ENCODE assay signal across 8 mouse cellular contexts in the genomic region with DNA sequence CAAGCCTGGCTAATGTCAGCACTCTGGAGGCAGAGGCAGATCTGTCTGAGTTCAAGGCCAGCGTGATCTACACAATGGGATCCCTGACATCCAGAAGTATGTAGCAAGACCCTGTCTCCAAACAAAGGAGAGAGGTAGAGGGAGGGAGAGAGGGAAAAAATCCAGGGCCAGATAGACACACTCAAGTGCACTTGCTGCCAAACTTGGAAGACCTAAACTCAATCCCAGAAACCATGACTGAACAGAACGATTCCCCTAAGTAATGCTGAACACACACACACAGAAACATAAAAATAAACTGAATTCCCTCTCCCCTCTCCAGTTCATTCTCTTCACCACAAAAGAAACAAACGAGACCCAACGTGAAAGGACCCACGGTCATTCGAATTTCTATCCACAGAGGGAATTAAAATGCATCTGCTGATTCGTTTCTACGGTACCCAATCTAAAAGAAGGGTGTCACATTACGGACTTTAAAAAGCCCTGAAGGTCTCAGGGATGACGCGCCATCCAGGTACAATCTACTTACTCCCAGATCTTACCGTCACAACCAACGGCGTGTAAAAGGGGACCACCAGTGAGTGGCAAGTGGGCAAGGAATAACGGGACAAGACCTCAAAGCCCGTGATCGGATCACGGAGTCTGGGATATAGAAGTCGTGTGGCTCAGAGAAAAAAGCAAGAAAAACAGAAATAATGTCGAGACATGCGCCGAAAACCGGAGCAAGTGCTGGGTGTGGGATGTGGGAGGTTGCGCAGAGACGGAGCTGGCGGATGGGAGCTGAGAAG. TPM values are rescaled to one million over a fixed set of nuclear protein-coding genes. Genes with fewer than 3 reads are reported as not detected.
A peak's percentile ranks its signal among the peaks of the same experiment; 100 is the strongest.
DNase-seq lines count a peak whose midpoint lies in the region; ATAC-seq and TF ChIP-seq lines count a peak whose summit lies in the region.

No protein-coding gene starts in this region.

- no peak for TF ChIP-seq CTCF in liver, adult 2 months (IDR thresholded peaks at IDR 0.05; ENCODE audit: low read depth, low read length)

- peak; percentile 12 for DNase-seq in ovary, postnatal 10 days (ENCODE audit: low spot score)
- no peak for DNase-seq in ovary, postnatal 14 days (ENCODE audit: low spot score)
- DNase-seq in c-Kit-negative CD71-positive TER-119-positive erythroid progenitor cells, embryonic 14.5 days (ENCODE audit: low read depth, low spot score) = peak; percentile 29
- peak; percentile 34 for DNase-seq in liver, adult 2 months (ENCODE audit: extremely low read depth, low read depth, low spot score)
- DNase-seq in splenic B cell, adult 2 months (ENCODE audit: low read depth, low spot score) = peak; percentile 12
- DNase-seq in yolk sac, embryonic 10.5 days (ENCODE audit: low spot score) = no peak
- no peak for DNase-seq in gastrocnemius, postnatal 25 days

- H3K27ac ChIP-seq in heart, embryonic 14.5 days (replicated peaks in 1 of 2; ENCODE audit: control insufficient read depth in 1 of 2, insufficient read depth in 1 of 2, low read depth in 2 of 2, low read length in 2 of 2) = peak overlapping the region; percentile 86 to 96
- H3K27ac ChIP-seq in liver, adult 2 months (replicated peaks; ENCODE audit: insufficient read depth, low read depth, low read length) = peak overlapping the region; percentile 60

- no peak for TF ChIP-seq POLR2A in liver, adult 2 months (IDR thresholded peaks at IDR 0.05; ENCODE audit: extremely low read depth, insufficient read depth, low read length)

- H3K4me3 ChIP-seq in heart, embryonic 14.5 days (ENCODE audit: control insufficient read depth in 1 of 2, insufficient read depth in 1 of 2, low read depth in 1 of 2, low read length in 2 of 2) = peak overlapping the region; percentile 89 to 98
- peak overlapping the region; percentile 98 for H3K4me3 ChIP-seq in liver, adult 2 months (ENCODE audit: insufficient read depth, low read depth, low read length)

- no peaks in the 10 kb centered on the region for H3K9me3 ChIP-seq in heart, embryonic 14.5 days (ENCODE audit: control insufficient read depth, low read length)

- peaks cover 42% of the 10 kb centered on the region for H3K36me3 ChIP-seq in heart, embryonic 14.5 days (ENCODE audit: control insufficient read depth, insufficient read depth, low read length)
- peaks cover 22% of the 10 kb centered on the region for H3K36me3 ChIP-seq in liver, adult 2 months (ENCODE audit: control insufficient read depth, insufficient read depth, low read length)
- peaks cover 7% of the 10 kb centered on the region for H3K36me3 ChIP-seq in splenic B cell, adult 2 months (ENCODE audit: control insufficient read depth, insufficient read depth, low read length, poor library complexity, severe bottlenecking)

- WGBS in heart, embryonic 14.5 days = under 1% methylated on average over 26 of the region's 26 CpGs
- 1% methylated on average over 26 of the region's 26 CpGs for WGBS in liver, adult 2 months

- no peak for ATAC-seq in heart, embryonic 14.5 days (ENCODE audit: insufficient number of reproducible peaks, insufficient read depth, low FRiP score, low read depth)

- peaks cover 16% of the 10 kb centered on the region for H3K79me2 ChIP-seq in liver, adult 2 months (ENCODE audit: control insufficient read depth, insufficient read depth, low read length)

- peak overlapping the region; percentile 85 for H3K4me2 ChIP-seq in heart, embryonic 14.5 days (ENCODE audit: low read length)

- peak overlapping the region; percentile 100 for H3K9ac ChIP-seq in heart, embryonic 14.5 days (ENCODE audit: low read length)
- peak overlapping the region; percentile 97 for H3K9ac ChIP-seq in liver, adult 2 months (ENCODE audit: low read depth, low read length)

- H3K27me3 ChIP-seq in heart, embryonic 14.5 days (ENCODE audit: control insufficient read depth, insufficient read depth, low read length) = no peaks in the 10 kb centered on the region
- H3K27me3 ChIP-seq in liver, adult 2 months (ENCODE audit: control insufficient read depth, insufficient read depth, low read length) = no peaks in the 10 kb centered on the region
- H3K27me3 ChIP-seq in splenic B cell, adult 2 months (ENCODE audit: control insufficient read depth, insufficient read depth, low read length, poor library complexity, severe bottlenecking) = no peaks in the 10 kb centered on the region; the same call in 1 of the 2 replicates

- peaks cover 2 to 11% of the 10 kb centered on the region in 2 experiments for H3K4me1 ChIP-seq in heart, embryonic 14.5 days (ENCODE audit: control insufficient read depth in 2 of 2, insufficient read depth in 2 of 2, low read length in 2 of 2)
- peaks cover 8% of the 10 kb centered on the region for H3K4me1 ChIP-seq in liver, adult 2 months (ENCODE audit: control insufficient read depth, insufficient read depth, low read length)

RNA-seq across cellular contexts. Expression of a gene that starts 0.7 kb away (rescaled TPM):
- polyA plus RNA-seq in heart, embryonic 14.5 days (2014; fragmentation: Nextera tagmentation; extraction: Ambion mirVana) = 150 and 155 TPM in 2 replicates
- total RNA-seq in liver, adult 2 months (2014; rRNA removed) = 57.1 and 61.9 TPM in 2 replicates
- polyA plus RNA-seq in liver, adult 2 months (2012; rRNA removed) = 16.8 and 17.8 TPM in 2 replicates
- 10 to 100 TPM; 42.8 to 45.0 TPM for total RNA-seq in gastrocnemius, postnatal 25 days (2021)

RNA-seq across cellular contexts. Expression of a gene that starts 23.2 kb away (rescaled TPM):
- 23.7 and 26.2 TPM in 2 replicates for polyA plus RNA-seq in heart, embryonic 14.5 days (2014; fragmentation: Nextera tagmentation; extraction: Ambion mirVana)
- total RNA-seq in liver, adult 2 months (2014; rRNA removed) = 4.2 and 5.8 TPM in 2 replicates
- polyA plus RNA-seq in liver, adult 2 months (2012; rRNA removed) = 4.4 and 6.0 TPM in 2 replicates
- total RNA-seq in gastrocnemius, postnatal 25 days (2021) = 1 to 10 TPM; 9.2 to 9.6 TPM

Comparison
In these comparisons a context has a peak if more than half of its experiments do, and no peak if none do; other contexts are left out.
1. DNase-seq: peak in ovary, postnatal 10 days (single experiment), c-Kit-negative CD71-positive TER-119-positive erythroid progenitor cells, embryonic 14.5 days (single experiment), liver, adult 2 months (single experiment) and splenic B cell, adult 2 months (single experiment); none in ovary, postnatal 14 days (single experiment), yolk sac, embryonic 10.5 days (single experiment) and gastrocnemius, postnatal 25 days (single experiment).